Mouse (Mus musculus) lung, postnatal 25 days (tissue): ENCODE data around the gene Srms.
"Not testable (repeated sequence)": the region's sequence is repeated elsewhere in the genome, so short reads cannot be mapped to it uniquely, and the experiment has no call there.

Experiments used
- DNase-seq: peaks from one replicate; pipeline ENCODE4 v3.0.0; 2022; ENCODE audit warnings: low spot score

Gene Srms

DNA sequence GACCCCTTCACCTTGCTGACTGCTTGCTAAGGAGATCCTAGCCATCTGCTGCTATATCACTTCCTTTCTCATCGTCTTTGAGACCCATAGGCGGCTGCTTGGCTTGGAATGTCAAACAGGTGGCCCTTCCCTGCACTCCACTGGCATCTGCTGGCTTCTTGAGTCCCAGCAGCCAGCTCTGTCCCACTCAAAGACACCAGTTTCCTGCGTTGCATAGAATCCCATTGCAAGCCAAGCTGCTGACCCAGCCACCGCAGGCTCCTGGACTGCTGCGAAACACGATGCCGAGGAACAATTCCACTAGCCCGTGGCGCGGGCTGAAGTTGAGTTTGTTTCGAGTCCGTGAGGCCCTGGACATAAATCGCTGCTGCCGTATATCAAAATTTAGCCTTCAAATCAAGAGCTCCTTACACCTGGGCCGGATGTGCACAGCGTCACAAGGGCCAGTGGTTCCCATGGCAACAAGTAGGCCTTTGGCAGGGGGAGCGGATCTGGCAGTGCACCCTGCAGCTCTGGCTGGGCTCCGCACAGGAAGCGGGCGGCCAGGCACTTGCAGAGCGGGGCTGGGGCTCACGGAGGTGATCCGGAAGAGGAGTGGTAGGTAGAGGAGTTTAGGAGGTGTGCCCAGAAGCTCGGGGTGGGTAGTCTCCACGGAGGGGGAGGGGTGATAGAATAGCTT is 6.7 kb upstream of the Srms start, which contains the start of gene Fndc11:
Gene Fndc11, plus strand, starts transcription at position 476 of the 679 bp plus-strand sequence.
- peak; percentile 93 for DNase-seq

DNA sequence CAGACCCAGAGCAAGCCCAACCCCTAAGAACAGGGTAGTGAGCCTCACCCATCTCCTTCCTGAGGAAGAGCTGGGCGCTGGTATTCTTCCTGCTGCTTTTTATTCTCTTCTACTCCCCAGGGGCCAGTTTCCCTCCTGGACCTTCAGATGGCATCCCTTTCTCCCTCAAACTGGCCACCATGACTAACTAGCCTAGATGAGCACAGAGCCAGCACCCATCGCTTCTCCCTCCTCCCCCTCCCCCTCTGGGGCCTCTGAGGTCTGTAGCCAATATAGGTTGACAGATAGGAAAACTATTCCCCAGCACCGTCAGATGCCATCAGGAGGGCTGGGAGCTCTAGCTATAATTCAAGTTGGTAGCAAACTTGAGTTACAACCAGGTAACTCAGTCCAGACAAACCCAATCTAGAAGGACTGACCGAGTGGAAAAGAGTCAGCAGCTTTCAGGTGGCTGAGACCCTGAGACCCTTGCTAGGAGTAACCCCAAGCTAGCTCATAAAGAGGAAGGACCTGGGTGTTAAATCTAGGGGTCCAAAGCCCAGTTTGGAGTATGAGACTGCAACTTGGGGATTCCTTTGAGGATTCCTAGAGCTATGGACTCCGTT is 6.0 kb upstream of the Srms start:
- peak; percentile 48 for DNase-seq

DNA sequence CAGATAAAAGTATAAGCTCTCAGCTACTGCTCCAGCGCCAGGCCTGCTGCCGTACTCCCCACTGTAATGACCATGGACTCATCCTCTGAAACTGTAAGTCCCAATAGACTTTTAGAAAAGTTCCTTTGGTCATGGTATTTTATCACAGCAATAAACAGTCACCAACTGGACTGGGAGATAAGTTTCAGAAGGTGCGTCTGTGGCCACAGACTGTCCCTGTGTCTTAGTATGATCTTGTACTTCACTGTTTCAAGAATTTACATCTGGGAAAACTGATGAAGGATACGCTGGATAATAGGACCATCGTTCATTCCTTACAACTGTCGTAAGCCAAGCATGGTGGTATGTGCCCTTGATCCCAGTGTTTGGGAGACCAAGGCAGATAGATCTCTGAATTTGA is 3.1 kb upstream of the Srms start:
- DNase-seq, result no peak

DNA sequence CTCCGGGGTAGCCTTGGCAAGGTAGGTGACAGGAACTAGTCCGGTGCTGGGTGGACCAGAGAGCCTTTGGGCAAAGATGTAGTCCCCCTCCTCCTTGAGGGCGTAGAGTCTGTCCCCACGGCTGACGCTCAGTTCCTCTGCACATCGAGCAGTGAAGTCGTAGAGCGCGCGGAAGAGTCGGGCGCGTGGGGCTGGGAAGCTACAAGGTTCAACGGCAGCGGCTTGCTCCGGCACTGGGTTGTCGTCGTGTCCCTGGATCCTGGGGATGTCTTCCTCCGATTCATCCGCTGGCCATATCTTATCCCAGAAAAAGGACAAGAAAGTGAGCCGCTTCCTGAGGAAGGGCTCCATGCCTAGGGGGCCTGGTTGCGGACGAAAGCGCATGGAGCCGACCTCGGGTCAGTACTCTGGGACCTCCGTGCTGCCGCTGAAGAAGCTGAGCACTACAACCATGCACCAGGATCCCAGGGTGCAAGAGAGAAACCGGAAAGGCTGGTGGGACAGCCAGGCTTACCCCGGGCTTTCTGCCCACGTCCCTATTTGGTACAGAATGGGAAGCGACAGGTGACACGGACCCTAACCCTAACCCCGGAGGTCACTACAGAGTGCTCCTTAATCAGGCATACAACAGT is 480 bp downstream of the Srms start:
- DNase-seq, result no peak

DNA sequence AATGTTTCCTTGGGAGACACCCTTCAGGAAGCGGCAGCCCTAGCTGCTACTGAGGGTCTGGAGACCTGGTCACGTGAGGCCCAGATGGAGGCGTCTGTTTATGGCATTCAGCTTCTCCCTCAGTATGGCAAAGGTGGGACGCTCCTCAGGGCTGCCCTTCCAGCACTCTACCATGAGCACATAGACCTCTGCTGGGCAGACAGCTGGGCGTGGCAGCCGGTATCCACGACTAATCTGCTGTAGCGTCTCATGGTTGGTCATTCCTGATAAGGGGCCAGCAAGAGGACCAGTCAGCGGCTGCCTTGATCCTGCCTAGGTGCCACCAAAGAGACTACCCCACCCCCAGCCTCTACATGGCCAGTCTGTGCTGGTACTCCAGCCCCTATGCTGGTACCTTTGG is 6.9 kb downstream of the Srms start:
- no peak for DNase-seq

DNA sequence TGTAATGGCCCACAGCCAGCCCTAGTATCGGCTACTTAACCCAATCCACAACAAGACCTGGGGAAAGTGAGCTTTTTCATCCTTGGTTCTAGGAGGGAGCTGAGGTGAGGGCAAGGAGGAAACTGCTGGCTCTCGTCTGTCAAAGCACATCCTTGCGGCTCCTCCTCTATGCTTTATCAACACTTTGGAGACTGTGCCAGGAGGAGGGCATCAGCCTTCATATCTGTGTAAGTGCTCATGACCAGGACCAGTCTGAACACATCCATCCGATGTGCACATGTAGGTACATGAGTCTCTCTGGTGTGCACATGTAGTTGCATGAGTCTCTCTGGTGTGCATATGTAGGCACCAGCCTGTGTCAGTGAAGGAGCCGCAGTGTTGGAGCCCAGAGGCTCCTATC is 7.3 kb downstream of the Srms start:
- DNase-seq, result no peak

DNA sequence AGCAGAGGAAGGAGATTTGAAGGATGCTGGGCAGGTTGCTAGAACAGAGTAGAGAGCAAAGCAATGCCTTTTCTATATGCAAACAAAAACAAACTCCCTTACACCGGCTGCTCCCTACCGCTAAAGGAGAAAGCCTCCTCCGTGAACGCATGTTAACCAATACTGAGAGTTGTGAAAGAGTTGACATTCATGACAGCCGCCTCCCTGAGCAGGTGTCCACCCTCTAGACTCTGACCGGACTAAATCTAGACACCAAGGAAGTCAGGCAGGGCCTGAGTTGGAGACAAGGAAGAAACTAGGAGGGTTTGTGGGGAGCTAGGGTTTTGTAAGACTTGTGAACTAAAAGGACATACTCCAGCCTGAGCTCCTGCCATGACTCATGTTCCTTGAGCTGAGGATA is 10.1 kb downstream of the Srms start:
- no peak for DNase-seq

DNA sequence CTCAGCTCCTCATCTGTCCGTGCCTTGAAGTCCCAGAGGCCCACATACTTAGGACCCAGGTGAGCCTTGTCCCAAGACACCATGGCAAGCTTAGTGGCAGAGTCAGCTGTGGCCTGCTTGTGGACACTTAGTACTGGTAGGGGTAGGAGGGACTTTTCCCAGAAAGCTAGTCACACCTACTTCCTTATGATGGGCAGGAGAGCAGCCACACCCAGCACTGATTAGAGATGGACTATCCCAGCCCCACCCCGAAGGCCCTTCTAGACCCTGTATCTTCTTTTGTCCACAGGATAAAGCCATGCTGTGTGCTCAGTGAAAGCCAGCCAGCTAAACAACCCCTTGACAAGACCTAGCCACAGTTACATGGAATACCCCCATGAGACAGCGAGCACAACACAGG is 10.6 kb downstream of the Srms start, which contains the start of gene Ptk6:
Gene Ptk6, minus strand, starts transcription at position 368 of the 400 bp plus-strand sequence.
- no peak for DNase-seq

DNA sequence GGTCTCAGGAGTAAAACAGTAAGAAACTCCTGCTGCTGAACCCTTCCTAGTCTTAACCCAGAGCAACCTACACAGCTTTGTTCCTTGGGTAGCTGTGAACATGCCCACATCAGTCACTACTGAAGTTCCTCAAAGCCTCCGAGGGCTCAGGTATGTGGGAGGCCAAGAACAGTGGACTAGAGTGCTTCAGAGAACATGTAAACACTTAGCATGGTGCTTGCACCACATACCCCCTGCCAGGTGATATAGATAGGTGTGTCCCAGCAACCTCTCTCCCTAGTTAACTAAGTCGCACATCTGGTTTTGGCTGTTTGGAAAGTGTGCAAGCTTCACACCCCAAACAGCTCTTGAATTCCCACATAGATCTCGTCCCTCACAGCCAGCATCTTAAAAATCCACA is 11.4 kb downstream of the Srms start:
- peak; percentile 74 for DNase-seq

DNA sequence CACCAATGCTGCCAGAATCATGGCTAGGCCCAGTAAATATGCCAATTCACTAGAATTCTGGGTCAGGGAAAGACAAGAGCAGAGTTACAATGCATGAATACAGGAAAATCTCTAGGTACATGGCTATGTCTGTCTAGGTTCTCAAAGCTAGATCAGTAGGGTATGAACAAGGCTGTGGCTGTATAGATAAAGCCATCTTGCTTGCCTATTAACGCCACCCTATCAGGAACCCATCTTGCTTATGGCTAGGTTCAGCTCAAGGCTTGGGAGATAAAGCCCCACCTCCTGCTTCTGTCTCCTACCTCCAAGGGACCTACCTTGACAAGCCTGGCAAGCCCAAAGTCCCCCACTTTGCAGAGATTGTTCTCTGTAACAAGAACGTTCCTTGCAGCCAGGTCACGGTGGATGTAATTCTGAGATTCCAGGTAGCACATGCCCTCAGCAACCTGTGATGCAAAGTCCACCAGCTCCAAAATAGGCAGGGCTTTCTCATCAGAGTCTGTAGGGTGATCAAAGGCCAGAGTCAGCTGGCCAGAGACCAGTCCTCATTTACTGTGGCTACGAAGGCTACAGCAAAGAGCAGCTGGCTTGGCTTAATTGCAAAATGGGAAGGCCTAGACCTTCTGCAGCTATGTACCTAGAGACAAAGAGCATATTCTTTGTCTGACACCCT is 16.2 kb downstream of the Srms start:
- no peak for DNase-seq

DNA sequence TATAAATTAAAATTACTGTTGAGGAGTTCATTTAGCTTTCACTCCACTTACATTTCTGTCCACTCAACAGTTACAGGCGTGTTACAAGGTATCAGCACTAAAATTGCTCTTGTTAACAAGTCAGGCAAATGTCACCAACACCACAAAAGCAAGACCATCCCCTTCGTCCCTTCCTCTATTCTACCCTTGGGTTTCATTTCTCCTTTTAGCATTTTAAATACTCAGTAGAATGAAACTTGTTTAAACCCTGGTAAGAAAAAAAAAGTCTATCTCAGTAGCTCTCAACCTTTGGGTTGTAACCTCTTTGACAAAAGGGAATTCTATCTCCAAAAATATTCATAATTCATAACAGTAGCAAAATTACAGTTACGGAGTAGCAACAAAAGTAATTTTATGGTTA is 19.9 kb downstream of the Srms start:
- DNase-seq, result no peak

DNA sequence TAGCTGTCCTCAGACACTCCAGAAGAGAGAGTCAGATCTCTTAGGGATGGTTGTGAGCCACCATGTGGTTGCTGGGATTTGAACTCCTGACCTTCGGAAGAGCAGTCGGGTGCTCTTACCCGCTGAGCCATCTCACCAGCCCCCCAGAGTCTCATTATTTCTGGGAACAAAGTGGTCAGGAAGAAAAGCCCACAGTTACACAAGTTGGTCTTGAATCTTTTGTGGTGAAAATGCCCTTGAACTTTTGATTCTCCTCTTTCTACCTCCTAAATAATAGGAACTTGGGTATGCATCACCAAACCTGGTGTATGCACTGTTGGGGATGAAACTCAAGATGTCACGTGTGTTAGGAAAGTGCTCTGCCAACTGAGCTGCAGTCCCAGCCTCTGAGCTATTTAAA is 21.0 kb downstream of the Srms start:
- no peak for DNase-seq

DNA sequence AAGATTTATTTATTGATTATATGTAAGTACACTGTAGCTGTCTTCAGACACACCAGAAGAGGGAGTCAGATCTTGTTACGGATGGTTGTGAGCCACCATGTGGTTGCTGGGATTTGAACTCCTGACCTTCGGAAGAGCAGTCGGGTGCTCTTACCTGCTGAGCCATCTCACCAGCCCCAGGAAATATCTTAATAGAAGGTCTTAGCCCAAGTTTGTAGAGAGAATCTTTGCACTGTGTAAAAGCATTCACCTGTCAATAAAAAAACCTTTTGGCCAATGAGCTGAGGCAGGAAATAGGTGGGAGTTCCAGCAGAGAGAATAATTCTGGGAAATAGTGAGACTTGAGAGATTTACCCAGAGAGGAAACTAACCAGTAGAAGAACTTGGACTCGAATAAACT is 21.6 kb downstream of the Srms start:
- not testable (repeated sequence) for DNase-seq

DNA sequence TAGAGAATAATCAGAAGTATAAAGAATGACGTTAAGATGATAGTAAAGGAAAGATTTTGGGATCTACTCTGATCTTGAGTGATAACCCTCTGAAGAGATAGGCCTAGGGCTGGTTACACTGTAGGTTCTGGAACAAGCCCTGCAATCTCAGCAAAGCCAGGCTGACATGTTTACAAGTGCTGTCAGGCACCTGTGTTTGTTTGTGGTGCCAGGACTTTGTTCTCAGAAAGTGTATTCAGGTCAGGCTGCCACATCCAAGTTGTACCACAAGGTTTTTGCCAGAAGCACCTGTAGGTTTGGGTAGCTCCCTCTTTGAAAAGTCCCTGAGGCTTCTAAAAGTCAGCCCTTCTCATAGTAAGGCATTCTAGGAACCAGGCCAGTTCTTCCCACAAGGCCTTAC is 23.7 kb downstream of the Srms start:
- no peak for DNase-seq

DNA sequence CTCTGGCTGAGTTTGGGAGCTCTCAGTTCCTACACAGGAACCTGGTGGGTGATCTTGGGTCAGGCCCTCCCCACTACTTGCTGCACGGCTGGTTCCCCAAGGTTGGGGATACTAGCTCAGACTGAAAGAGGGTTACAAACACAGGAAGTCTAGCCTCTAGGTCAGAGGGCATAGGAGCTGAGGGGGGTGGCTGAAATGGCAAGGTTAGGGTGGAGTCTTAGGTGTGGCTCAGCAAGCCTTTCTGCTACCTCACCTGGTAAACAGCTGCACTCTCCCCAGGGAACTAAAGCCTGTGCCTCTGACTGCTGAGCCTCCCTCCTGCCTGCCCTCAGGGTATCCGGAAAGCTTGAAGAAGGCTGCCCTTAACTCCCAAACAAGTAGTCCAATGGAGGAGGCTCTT is 24.3 kb downstream of the Srms start:
- DNase-seq, result peak; percentile 50

DNA sequence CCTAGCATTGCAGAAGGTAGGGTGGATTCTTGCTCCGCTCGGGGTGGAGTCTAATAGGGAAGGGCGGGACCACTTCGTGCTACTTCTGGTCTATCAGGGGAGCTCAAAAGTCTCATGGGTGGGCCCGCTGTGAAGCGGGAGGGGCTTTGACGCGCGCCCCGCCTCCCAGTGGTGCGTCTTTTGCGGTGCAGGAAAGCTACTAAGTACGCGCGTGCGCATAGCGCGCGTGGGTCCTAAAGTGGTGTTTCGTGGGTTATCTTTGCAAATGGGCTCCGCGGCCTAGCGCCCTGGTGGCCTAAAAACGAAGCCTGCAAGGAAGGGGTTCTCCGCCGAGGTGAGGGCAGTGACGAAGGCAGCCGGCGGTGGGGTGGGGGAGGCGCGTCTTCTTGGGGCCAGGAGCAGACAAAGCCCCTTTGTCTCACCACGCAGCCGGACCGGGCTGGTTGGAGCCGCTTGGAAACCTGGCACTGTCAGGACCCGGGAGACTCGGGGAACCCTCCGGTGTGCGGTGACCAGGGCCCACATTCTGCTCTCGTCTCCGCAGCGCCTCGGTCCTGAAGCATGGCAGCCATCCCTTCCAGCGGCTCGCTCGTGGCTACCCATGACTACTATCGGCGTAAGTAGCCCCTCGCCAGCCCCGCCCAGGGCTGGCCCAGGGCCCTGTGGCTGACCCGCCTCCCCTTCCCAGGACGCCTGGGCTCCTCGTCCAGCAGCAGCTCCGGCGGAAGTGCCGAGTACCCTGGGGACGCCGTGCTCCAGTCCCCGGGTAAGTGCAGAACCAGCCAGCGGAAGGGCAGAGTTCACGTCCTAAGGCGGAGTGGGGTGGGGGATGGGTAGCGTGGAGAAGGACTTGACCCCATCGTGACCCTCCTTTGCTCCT is 25.6 kb downstream of the Srms start, which contains the start of gene Ppdpf:
Gene Ppdpf, plus strand, starts transcription at position 127 of the 880 bp plus-strand sequence.
- DNase-seq, result peak; percentile 98

DNA sequence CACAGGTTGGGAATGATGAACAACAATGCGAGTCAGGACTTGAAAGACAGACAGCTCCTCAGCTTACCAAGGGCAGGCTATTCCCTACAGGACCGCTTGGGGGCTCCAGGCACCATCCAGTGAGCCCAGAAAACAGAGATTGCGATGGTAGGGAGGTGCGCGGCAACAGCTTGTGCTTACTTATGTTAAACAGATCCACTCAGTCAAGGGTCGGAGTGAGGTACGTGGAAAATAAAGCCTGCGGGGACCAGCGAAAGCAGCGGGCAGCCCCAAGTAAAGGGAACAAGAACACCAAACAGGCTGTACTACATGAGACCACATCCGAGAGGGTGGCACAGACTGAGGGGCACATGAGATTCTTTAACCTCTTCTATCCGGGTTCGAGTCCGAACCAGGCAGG is 26.4 kb downstream of the Srms start:
- peak; percentile 93 for DNase-seq

DNA sequence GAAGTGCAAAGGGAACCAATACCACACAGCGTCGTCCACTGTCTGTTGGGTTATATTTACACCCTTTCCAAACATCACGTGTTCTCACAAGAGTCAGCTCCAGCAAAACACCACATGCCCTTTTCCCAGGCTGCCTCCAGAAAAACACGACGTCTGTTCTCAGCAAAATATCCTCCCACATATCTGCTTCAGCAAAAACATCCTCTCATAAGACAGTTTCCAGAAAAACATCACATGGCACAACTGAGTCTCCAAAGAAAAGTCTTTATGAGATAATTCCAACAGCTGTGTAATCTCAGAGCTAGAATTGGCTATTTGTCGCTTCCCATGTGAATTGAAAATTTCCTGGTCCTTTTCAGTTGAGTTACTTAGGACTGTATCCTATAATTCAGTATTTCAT is 32.1 kb downstream of the Srms start:
- DNase-seq, result no peak

DNA sequence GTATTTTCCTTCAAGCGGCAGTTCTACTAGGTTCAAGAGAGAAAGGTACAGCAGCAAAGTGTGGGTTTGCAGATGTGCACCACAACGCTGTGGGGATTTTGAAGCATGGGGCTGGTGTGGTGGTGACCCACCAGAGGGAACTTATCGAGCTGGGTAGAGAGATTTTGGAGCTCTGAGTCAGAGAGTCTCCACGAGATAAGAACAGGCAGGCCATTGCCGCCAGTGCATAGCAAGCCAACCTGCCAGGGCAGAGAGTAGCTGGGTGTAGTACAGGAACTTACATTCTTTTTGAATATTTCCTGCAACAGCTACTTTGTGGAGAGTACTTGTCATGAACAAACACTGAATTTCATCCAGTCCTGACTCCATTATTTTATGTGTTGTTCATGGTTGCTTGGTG is 34.5 kb downstream of the Srms start:
- DNase-seq, result no peak

DNA sequence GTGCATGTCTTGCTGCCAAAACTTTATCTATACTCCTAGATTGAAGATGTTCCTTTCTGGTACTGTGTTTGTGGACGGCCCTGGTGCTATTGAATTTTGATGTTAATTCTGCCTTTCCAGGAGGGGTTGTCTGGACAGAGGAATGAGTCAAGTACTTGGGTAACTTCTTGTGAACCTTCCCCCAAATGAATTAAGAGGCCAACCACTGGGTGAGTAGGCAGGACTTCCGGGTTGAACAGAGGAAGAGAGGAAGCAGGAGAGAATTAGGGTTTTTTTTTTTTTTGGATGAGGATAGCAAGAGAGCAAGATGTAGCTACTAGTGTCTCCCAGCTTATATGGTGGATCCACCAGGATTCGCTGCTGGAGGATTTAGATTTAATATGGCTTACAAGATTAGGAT is 35.0 kb downstream of the Srms start:
- no peak for DNase-seq

DNA sequence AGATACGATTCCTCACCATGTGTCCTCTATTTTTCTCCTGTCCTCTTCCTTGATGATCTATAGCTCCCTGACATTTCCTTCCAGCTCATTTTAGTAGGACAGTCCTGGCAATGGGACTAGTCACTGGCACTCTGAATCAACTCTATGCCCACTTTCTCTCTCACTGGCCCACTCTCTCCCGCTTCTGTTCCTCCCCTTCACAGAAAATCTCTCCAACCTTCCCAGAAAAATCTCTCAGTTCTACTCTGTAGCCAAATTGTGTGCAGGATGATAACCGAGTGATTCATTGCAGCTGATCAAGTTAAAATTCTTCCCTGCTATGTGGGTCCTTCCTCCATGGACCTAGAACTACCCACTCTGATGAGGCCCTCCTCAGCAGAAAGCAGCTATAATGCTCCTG is 38.3 kb downstream of the Srms start:
- DNase-seq, result no peak

DNA sequence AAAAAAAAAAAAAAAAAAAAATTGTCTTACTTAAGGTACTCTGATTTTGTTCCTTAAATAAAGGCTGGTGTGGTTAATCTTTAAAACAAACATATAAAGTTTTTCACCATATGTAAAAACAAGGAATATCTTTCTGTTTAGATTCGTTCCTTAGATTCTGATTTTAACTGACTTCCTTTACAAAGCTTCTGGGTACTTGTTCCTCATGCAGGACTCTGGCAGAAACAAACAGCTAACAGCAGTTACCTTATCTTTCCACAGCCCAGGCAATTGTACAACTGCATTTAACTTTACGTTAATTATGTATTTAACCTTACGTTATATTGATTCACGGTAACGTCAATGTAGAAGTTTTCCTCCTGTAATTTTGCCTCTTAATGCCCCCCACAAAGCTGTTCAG is 46.5 kb downstream of the Srms start:
- no peak for DNase-seq
